Mouse (Mus musculus) small intestine, adult 2 months (tissue): ENCODE measurements around the gene Fkbp6. TPM values are rescaled to one million over a fixed set of nuclear protein-coding genes. Genes with fewer than 3 reads are reported as not detected.

Experiments used
- H3K27ac ChIP-seq: fragments of 200-500 bp; 2 replicates; pipeline ENCODE4 v1.5.1; 2012; ENCODE audit warnings: low read depth, low read length, control low read depth, inconsistent platforms; ENCODE audit not compliant: insufficient read depth
- H3K27me3 ChIP-seq: fragments of 200-500 bp; 2 replicates; pipeline ENCODE4 v1.6.1; 2012; ENCODE audit warnings: mild to moderate bottlenecking, moderate library complexity, low read length, inconsistent platforms; ENCODE audit not compliant: control insufficient read depth, insufficient read depth
- H3K36me3 ChIP-seq: fragments of 200-500 bp; 2 replicates; pipeline ENCODE4 v1.6.1; 2012; ENCODE audit warnings: mild to moderate bottlenecking, low read length, control low read depth, inconsistent platforms; ENCODE audit not compliant: control insufficient read depth, insufficient read depth
- H3K4me1 ChIP-seq: fragments of 200-500 bp; 2 replicates; pipeline ENCODE4 v1.6.1; 2012; ENCODE audit warnings: low read length, inconsistent platforms, mixed read lengths; ENCODE audit not compliant: control insufficient read depth, insufficient read depth, insufficient read length
- H3K4me3 ChIP-seq: fragments of 200-500 bp; 2 replicates; pipeline ENCODE4 v1.5.1; 2012; ENCODE audit warnings: low read depth, mild to moderate bottlenecking, control low read depth, inconsistent platforms, low read length, moderate library complexity
- CTCF ChIP-seq: fragments of 200-500 bp; IDR thresholded peaks from 2 replicates; pipeline ENCODE4 v1.5.1; 2012; ENCODE audit warnings: low read depth, mild to moderate bottlenecking, control low read depth, inconsistent platforms, low read length, moderate library complexity, mixed read lengths; ENCODE audit not compliant: insufficient replicate concordance, insufficient read length; ENCODE audit errors: extremely low read depth
- POLR2A ChIP-seq: fragments of 200-500 bp; IDR thresholded peaks from 2 replicates; pipeline ENCODE4 v1.6.1; 2012; ENCODE audit warnings: low read depth, mild to moderate bottlenecking, control low read depth, inconsistent platforms, low read length, moderate library complexity
- WGBS: fragments of 180-500 bp; shearing (Covaris S2); methylation state at CpG from one replicate; pipeline ENCODE4 v1.1.7; 2018; 5-methylcytosine and 5-hydroxymethylcytosine counted together
- polyA plus RNA-seq: library from polyadenylated mRNA; depleted of rRNA; stranded (reverse); fragments of >200 nt; gene quantifications from 2 replicates; pipeline ENCODE4 v1.2.3, GENCODE M21; 2012

Gene Fkbp6
- polyA plus RNA-seq, 1 experiment, result not detected

GRCm38 (mm10) chr5:135292001-135292400 is 57.8 kb downstream of the Fkbp6 start:
- H3K36me3 ChIP-seq, result no peaks in the 10 kb centered on the region
- H3K4me3 ChIP-seq, result no peak overlapping the region
- H3K4me1 ChIP-seq, result no peaks in the 10 kb centered on the region; the same call in 1 of the 2 replicates
- WGBS, result 94% methylated on average over 2 of the region's 2 CpGs
- TF ChIP-seq CTCF (no peak), POLR2A (no peak)
- H3K27ac ChIP-seq, result no peak overlapping the region
- H3K27me3 ChIP-seq, result no peaks in the 10 kb centered on the region

- Histone ChIP-seq H3K27ac (no peak overlapping the region), H3K27me3 (no peaks in the 10 kb centered on the region), H3K36me3 (no peaks in the 10 kb centered on the region), H3K4me1 (no peaks in the 10 kb centered on the region; the same call in 1 of the 2 replicates), H3K4me3 (no peak overlapping the region)
- TF ChIP-seq POLR2A, result no peak
- no peak for TF ChIP-seq CTCF
- WGBS, result 74% methylated on average over 4 of the region's 4 CpGs
Observed at GRCm38 (mm10) chr5:135291193-135291592, 58.7 kb downstream of the Fkbp6 start.

- Histone ChIP-seq H3K27me3 (no peaks in the 10 kb centered on the region), H3K27ac (no peak overlapping the region), H3K4me1 (no peaks in the 10 kb centered on the region; the same call in 1 of the 2 replicates), H3K4me3 (no peak overlapping the region), H3K36me3 (no peaks in the 10 kb centered on the region)
- TF ChIP-seq POLR2A, result no peak
- no peak for TF ChIP-seq CTCF
- WGBS, result 85% methylated on average over 6 of the region's 6 CpGs
Observed at GRCm38 (mm10) chr5:135290703-135291102, 59.1 kb downstream of the Fkbp6 start.

GRCm38 (mm10) chr5:135286926-135287325 is 62.9 kb downstream of the Fkbp6 start:
- Histone ChIP-seq H3K27ac (no peak overlapping the region), H3K4me1 (no peaks in the 10 kb centered on the region), H3K4me3 (no peak overlapping the region), H3K36me3 (no peaks in the 10 kb centered on the region), H3K27me3 (no peaks in the 10 kb centered on the region)
- WGBS, result 79% methylated on average over 5 of the region's 5 CpGs
- TF ChIP-seq CTCF (no peak), POLR2A (no peak)

DNA sequence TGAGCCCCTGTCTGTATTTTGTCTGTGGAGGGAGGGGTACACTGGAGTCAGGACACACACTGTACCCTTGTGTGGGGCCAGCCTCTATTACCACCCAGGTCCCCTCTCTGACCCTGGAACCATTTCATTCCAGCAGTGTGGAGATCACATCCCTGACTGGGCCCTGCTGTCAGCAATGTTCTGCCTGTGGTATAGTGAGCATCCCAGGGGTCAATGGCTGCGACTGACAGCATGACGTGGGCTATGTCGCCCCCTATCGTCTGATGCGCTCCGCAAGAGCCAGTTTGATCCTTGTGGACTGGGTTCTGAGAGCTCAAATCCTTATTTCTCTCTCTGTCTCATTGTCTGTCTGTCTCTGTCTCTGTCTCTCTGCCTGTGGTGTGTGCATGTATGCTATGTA is 63.7 kb downstream of the Fkbp6 start:
- H3K36me3 ChIP-seq, result no peaks in the 10 kb centered on the region
- 1% methylated on average over 6 of the region's 6 CpGs for WGBS
- no peaks in the 10 kb centered on the region for H3K27me3 ChIP-seq
- H3K4me3 ChIP-seq, result no peak overlapping the region
- H3K4me1 ChIP-seq, result no peaks in the 10 kb centered on the region
- TF ChIP-seq POLR2A (no peak), CTCF (peak; percentile 74)
- H3K27ac ChIP-seq, result no peak overlapping the region

GRCm38 (mm10) chr5:135285211-135285610 is 64.6 kb downstream of the Fkbp6 start:
- Histone ChIP-seq H3K4me3 (no peak overlapping the region), H3K36me3 (no peaks in the 10 kb centered on the region), H3K27ac (no peak overlapping the region), H3K4me1 (no peaks in the 10 kb centered on the region), H3K27me3 (no peaks in the 10 kb centered on the region)
- WGBS, result 75% methylated on average over 3 of the region's 3 CpGs
- no peak for TF ChIP-seq CTCF
- no peak for TF ChIP-seq POLR2A

- Histone ChIP-seq H3K4me1 (0 out of 2 replicates have a peak, but pooled peaks cover 7% of the 10 kb centered on the region), H3K27me3 (no peaks in the 10 kb centered on the region), H3K4me3 (no peak overlapping the region), H3K36me3 (no peaks in the 10 kb centered on the region), H3K27ac (no peak overlapping the region)
- no peak for TF ChIP-seq POLR2A
- no peak for TF ChIP-seq CTCF
- WGBS, result 67% methylated on average over 9 of the region's 9 CpGs
Observed at GRCm38 (mm10) chr5:135280226-135280625, 69.6 kb downstream of the Fkbp6 start.
